Mouse (Mus musculus) cerebellum, adult 18-20 months (tissue): Measurements from ENCODE around the gene Ptf1a.

Source experiments
- DNase-seq, 2 experiments: peaks; one replicate each; pipeline ENCODE4 v3.0.0; 2021

Gene Ptf1a

GRCm38 (mm10) chr2:19444931-19445831 lies at the start of gene Ptf1a:
TSS of gene Ptf1a (plus strand) at chr2:19445663.
- DNase-seq: no peak

- DNase-seq: no peak
Observed at GRCm38 (mm10) chr2:19405409-19405808, 40.1 kb upstream of the Ptf1a start.

DNA sequence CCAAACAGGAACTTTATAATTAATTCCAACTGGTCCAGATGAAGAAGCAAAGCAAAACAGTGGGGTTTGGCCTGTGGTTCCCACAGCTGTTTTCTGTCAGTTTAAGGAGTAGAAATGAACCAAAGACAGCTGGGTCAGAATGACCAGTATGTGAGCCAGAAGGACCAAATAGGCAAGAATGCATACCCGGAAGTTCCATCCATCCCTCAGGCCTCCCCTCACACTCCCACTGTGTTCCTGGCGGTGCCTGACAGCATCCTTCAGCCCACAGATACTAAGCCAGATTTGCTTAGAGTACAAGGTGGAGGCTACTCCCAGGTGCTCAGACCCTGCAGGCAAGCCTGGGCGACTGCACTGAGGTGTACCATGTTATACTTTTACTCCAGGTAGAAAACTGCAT lies 38.9 kb upstream of the Ptf1a start:
- no peak for DNase-seq

- peak; percentile 50 to 62 for DNase-seq
Observed at GRCm38 (mm10) chr2:19414222-19414965, 31.1 kb upstream of the Ptf1a start.

DNA sequence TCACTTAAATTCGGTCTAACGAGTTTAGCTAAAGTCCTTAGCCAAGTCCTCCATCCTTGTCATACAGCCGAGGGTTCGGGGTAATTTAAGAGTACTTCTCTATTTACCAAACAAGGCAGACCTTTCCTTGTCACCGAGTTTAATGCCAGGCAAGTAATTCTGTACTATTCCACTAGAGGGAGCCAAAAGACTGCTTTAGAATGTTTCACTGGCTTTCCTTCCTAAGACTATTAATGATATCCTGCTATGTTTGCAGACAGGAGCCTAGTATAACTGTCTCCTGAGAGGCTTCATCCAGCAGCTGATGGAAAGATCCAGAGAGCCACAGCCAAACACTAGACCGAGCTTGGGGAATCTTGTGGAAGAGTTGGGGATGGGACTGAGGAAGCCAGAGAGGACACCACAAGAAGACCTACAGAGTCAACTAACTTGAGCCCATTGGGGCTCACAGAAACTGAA lies 30.4 kb upstream of the Ptf1a start:
- peak; percentile 25 to 43 for DNase-seq

DNA sequence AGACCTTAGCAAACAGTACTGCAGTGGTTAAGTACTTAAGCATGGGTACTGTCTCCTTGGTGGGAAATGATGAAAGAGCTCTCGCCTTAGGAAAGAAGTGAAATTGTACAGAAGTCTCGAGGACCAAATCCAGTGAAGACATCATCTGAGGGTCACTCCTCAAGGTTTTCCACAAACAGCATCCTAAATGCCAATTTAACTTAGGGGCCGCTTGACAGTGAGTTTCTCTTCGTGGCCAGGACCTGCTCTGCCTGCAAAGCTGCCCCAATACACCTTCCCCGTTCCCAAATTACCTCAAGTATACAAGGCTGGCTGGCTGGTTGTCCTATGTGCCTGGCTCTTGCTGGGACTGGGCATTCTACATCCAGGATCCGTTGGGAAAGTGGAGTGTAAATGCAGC lies 29.4 kb upstream of the Ptf1a start:
- DNase-seq: no peak

- no peak for DNase-seq
Observed at GRCm38 (mm10) chr2:19419686-19420345, 25.6 kb upstream of the Ptf1a start.

GRCm38 (mm10) chr2:19422226-19422625 lies 23.2 kb upstream of the Ptf1a start:
- DNase-seq: no peak

- DNase-seq: no peak
Observed at GRCm38 (mm10) chr2:19423086-19423485, 22.4 kb upstream of the Ptf1a start.

GRCm38 (mm10) chr2:19429031-19429430 lies 16.4 kb upstream of the Ptf1a start:
- DNase-seq: no peak

- no peak for DNase-seq
Observed at GRCm38 (mm10) chr2:19429691-19430690, 15.5 kb upstream of the Ptf1a start.

DNA sequence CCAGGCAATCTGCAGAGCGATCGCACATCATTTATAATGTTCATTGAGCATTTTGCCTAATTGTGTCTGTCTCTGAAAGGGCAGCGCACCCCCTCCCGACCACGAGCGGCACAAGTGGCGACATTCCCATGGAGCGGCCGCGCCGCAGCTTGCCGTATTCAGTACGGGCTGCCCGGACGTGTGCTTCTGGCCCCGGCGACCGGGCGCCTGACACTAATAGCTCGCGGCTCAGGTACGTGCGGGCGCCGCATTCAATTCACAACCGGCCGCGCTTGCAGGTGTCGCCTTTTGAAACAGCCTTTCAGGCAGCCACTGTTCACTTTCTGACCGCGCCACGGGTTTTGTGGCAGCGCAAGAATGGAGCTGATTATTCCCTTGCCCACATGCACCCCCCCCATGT lies 14.7 kb upstream of the Ptf1a start:
- no peak for DNase-seq

GRCm38 (mm10) chr2:19431186-19431585 lies 14.3 kb upstream of the Ptf1a start:
- no peak for DNase-seq

DNA sequence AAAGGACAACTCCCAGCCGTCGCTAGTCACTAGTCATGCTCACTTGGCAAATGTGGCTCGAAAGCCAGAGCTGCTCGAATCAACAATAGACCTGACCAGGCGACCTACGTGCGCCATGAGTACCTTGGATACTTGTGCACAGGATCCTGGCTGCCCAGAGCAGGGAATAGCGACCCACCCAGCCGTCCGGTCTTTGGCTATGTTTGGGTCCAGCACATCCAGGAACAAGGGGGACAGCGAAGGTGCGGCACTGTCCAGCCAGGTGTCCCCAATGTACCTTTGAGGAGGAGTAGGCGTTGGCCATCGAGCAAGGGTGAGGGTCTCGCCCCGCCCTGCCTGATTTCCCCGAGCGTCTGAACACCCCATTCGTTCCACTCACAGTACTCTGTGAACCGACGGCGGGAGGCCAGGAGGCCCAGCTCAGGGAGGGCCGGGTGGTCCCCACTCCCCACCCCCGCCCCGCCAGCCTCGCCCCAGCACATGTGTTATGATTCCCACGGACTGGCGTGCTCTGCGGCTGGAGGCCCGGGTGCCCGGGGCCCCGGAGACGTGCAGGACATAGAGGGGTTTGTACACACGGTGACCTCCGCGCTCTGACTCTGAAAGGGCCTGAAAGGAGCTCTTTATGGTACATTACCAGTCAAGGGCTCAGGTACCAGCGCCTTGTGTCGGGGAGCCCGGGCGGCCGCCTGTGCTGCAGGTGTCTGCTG lies 13.7 kb upstream of the Ptf1a start:
- no peak for DNase-seq

DNA sequence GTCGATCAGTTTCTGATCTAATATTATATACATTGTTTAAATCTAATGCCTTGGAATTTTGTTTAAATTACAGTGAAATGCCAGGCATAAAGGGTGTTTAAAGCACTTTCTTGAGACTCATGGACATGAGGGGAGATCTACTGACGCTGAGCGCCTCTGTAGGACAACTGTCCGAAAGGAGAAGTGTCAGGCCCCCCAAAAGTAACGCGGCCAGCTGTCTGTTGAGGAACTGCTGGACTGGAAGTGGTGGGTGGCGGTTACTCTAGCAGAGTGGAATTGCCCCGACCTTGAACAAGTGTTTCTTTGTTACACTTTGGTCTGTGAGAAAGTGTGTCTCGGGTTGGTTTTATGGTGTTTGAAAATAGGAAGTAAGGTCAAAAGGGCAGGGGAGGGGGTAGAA lies 1.1 kb upstream of the Ptf1a start:
- DNase-seq: no peak

DNA sequence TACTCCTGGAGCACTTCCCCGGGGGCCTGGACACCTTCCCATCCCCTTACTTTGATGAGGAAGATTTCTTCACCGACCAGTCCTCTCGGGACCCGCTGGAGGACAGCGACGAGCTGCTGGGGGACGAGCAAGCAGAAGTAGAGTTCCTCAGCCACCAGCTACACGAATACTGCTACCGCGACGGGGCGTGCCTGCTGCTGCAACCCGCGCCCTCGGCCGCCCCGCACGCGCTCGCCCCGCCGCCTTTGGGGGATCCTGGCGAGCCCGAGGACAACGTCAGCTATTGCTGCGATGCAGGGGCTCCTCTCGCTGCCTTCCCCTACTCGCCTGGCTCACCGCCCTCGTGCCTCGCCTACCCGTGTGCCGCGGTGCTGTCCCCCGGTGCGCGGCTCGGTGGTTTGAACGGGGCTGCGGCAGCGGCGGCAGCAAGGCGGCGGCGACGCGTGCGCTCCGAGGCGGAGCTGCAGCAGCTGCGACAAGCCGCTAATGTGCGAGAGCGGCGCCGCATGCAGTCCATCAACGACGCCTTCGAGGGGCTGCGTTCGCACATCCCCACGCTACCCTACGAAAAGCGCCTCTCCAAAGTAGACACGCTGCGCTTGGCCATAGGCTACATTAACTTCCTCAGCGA lies 523 bp downstream of the Ptf1a start:
- no peak for DNase-seq

DNA sequence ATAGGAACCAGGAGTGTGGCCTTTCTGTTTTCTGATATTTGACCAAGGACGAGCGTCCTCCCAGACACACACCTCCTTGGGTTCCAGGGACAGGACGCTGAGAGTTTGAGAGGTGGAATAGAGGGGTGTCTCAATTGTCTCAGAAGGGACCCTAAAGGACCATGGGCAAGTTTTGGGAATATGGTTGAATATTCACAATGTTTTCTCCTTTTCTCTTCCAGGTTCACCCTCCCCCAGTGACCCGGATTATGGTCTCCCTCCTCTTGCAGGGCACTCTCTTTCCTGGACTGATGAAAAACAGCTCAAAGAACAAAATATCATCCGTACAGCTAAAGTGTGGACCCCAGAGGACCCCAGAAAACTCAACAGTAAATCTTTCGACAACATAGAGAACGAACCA lies 1.3 kb downstream of the Ptf1a start:
- DNase-seq: no peak

GRCm38 (mm10) chr2:19448042-19448700 lies 2.7 kb downstream of the Ptf1a start:
- DNase-seq: peak; percentile 10 to 12

DNA sequence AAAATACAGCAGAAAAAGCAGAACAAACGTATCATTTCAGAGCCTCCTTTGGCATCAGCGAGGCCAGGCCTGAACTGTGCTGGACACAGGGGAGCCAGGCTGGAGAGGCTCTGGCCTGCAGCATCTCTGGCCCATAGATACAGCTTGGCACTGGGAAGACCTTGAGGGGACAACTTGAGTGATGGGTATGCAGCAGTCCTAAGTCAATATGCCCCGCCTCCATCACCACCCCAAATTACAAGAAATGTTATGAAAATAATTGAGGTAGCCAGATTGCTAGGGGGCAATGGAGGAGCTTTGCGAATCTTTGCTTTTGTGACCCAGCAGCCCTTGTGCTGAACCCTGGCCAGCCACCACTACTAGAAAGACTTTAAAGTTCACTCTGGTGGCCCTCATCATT lies 3.8 kb downstream of the Ptf1a start:
- DNase-seq: no peak

GRCm38 (mm10) chr2:19452531-19453055 lies 7.1 kb downstream of the Ptf1a start:
- no peak for DNase-seq
